Comparison of ENCODE assay signal across 13 mouse cellular contexts in genomic region chr2:137757231-137758212, GRCm38 (mm10).
A peak's percentile ranks its signal among the peaks of the same experiment; 100 is the strongest.
DNase-seq lines count a peak whose midpoint lies in the region; ATAC-seq and TF ChIP-seq lines count a peak whose summit lies in the region.
"Had no signal": no experiment of that assay in that cellular context is flagged by ENCODE, and none has a peak within 500 bp of the region (broad histone marks: within the 10 kb centered on the region; RNA-seq: fewer than 3 reads in every experiment).

No protein-coding gene starts in this region.

- no peaks in the 10 kb centered on the region for H3K4me1 ChIP-seq in kidney, postnatal 0 days (replicated peaks; ENCODE audit: insufficient read depth, low read length)
- peaks cover 19% of the 10 kb centered on the region for H3K4me1 ChIP-seq in forebrain, embryonic 13.5 days
- peaks cover 21% of the 10 kb centered on the region for H3K4me1 ChIP-seq in lung, embryonic 15.5 days
- peaks cover 23% of the 10 kb centered on the region for H3K4me1 ChIP-seq in neural tube, embryonic 13.5 days (replicated peaks)
- no peaks in the 10 kb centered on the region for H3K4me1 ChIP-seq in kidney, adult 2 months (ENCODE audit: control insufficient read depth, insufficient read depth, low read length)

- H3K4me3 ChIP-seq in kidney, postnatal 0 days (replicated peaks; ENCODE audit: low read depth, low read length), result no peak overlapping the region
- H3K4me3 ChIP-seq in forebrain, embryonic 13.5 days, result no peak overlapping the region
- H3K4me3 ChIP-seq in lung, embryonic 15.5 days, result no peak overlapping the region
- no peak overlapping the region for H3K4me3 ChIP-seq in neural tube, embryonic 13.5 days
- H3K4me3 ChIP-seq in kidney, adult 2 months (ENCODE audit: insufficient read depth, low read depth, low read length), result no peak overlapping the region
- H3K4me3 ChIP-seq: heart, adult 2 months; midbrain, embryonic 12.5 days had no signal

- H3K27ac ChIP-seq in kidney, postnatal 0 days, result no peak overlapping the region
- H3K27ac ChIP-seq in forebrain, embryonic 13.5 days, result peak overlapping the region; percentile 51; the same call in 1 of the 2 replicates
- H3K27ac ChIP-seq in lung, embryonic 15.5 days, result peak overlapping the region; percentile 65
- H3K27ac ChIP-seq in neural tube, embryonic 13.5 days (replicated peaks), result peak overlapping the region; percentile 64
- H3K27ac ChIP-seq in kidney, adult 2 months (ENCODE audit: insufficient read depth, low read depth, low read length), result no peak overlapping the region
- H3K27ac ChIP-seq: heart, adult 2 months; midbrain, embryonic 12.5 days had no signal

- no peak for TF ChIP-seq CTCF in kidney, postnatal 0 days (IDR thresholded peaks at IDR 0.05; ENCODE audit: low read depth)
- TF ChIP-seq CTCF in kidney, adult 2 months (conservative IDR thresholded peaks at IDR 0.05; ENCODE audit: insufficient read depth, insufficient read length, low read depth, low read length), result no peak

- no peak for ATAC-seq in kidney, postnatal 0 days (replicated peaks; ENCODE audit: low FRiP score, low read depth)
- ATAC-seq in forebrain, embryonic 13.5 days, result peak; percentile 71
- peak; percentile 92 for ATAC-seq in lung, embryonic 15.5 days (ENCODE audit: borderline replicate concordance, extremely low read depth, low FRiP score, low TSS enrichment)
- ATAC-seq in neural tube, embryonic 13.5 days (ENCODE audit: low read depth), result peak; percentile 53

- WGBS in kidney, postnatal 0 days, result 52% methylated on average over 13 of the region's 13 CpGs
- WGBS in forebrain, embryonic 13.5 days, result 41% methylated on average over 13 of the region's 13 CpGs
- WGBS in lung, embryonic 15.5 days, result 25% methylated on average over 13 of the region's 13 CpGs
- 29% methylated on average over 13 of the region's 13 CpGs for WGBS in neural tube, embryonic 13.5 days
- 65% methylated on average over 13 of the region's 13 CpGs for WGBS in kidney, adult 2 months

- no peak overlapping the region for H3K4me2 ChIP-seq in kidney, postnatal 0 days (ENCODE audit: low read length)
- no peak overlapping the region for H3K4me2 ChIP-seq in forebrain, embryonic 13.5 days
- H3K4me2 ChIP-seq in lung, embryonic 15.5 days, result peak overlapping the region; percentile 34
- 0 out of 2 replicates have a peak overlapping the region, but pooled peaks have one; percentile 7 for H3K4me2 ChIP-seq in neural tube, embryonic 13.5 days
- H3K4me2 ChIP-seq: midbrain, embryonic 12.5 days had no signal

- H3K9ac ChIP-seq in kidney, postnatal 0 days (ENCODE audit: low read depth, low read length), result no peak overlapping the region
- H3K9ac ChIP-seq in forebrain, embryonic 13.5 days, result no peak overlapping the region
- no peak overlapping the region for H3K9ac ChIP-seq in lung, embryonic 15.5 days
- H3K9ac ChIP-seq in neural tube, embryonic 13.5 days, result no peak overlapping the region
- H3K9ac ChIP-seq: midbrain, embryonic 12.5 days had no signal

- no peak for TF ChIP-seq POLR2A in kidney, adult 2 months (IDR thresholded peaks at IDR 0.05; ENCODE audit: low read depth, low read length)

- H3K27me3 ChIP-seq in kidney, postnatal 0 days (ENCODE audit: insufficient read depth, low read length), result no peaks in the 10 kb centered on the region
- no peaks in the 10 kb centered on the region for H3K27me3 ChIP-seq in forebrain, embryonic 13.5 days
- H3K27me3 ChIP-seq in lung, embryonic 15.5 days, result no peaks in the 10 kb centered on the region
- no peaks in the 10 kb centered on the region for H3K27me3 ChIP-seq in neural tube, embryonic 13.5 days
- H3K27me3 ChIP-seq in kidney, adult 2 months (replicated peaks; ENCODE audit: control insufficient read depth, insufficient read depth, low read length), result no peaks in the 10 kb centered on the region; the same call in 1 of the 2 replicates
- H3K27me3 ChIP-seq: midbrain, embryonic 12.5 days had no signal

- no peaks in the 10 kb centered on the region for H3K9me3 ChIP-seq in kidney, postnatal 0 days (replicated peaks; ENCODE audit: low read length)
- no peaks in the 10 kb centered on the region for H3K9me3 ChIP-seq in forebrain, embryonic 13.5 days (replicated peaks)
- H3K9me3 ChIP-seq in lung, embryonic 15.5 days, result no peaks in the 10 kb centered on the region
- H3K9me3 ChIP-seq in neural tube, embryonic 13.5 days, result no peaks in the 10 kb centered on the region
- H3K9me3 ChIP-seq: midbrain, embryonic 12.5 days had no signal

- H3K36me3 ChIP-seq in kidney, postnatal 0 days (ENCODE audit: insufficient read depth, low read length), result no peaks in the 10 kb centered on the region
- no peaks in the 10 kb centered on the region for H3K36me3 ChIP-seq in forebrain, embryonic 13.5 days (ENCODE audit: poor library complexity, severe bottlenecking)
- H3K36me3 ChIP-seq in lung, embryonic 15.5 days, result no peaks in the 10 kb centered on the region
- H3K36me3 ChIP-seq in neural tube, embryonic 13.5 days, result no peaks in the 10 kb centered on the region
- H3K36me3 ChIP-seq in kidney, adult 2 months (ENCODE audit: control insufficient read depth, insufficient read depth, low read length), result no peaks in the 10 kb centered on the region
- H3K36me3 ChIP-seq: midbrain, embryonic 12.5 days had no signal

- peak; percentile 5 for DNase-seq in kidney, postnatal 0 days (ENCODE audit: low spot score)
- DNase-seq in kidney, adult 9 months, result no peak
- DNase-seq in kidney, adult 2 months, result no peak
- DNase-seq in layer of hippocampus, adult 8-10 months (ENCODE audit: low spot score in 2 of 2), result no peak
- DNase-seq in cerebellum, adult 8-10 months, result no peak
- DNase-seq: adrenal gland, postnatal 14 days; kidney, postnatal 10 days; right cerebral cortex, postnatal 14 days had no signal

Comparison
In these comparisons a context has a peak if more than half of its experiments do, and no peak if none do; other contexts are left out.
1. H3K27ac ChIP-seq: peak in forebrain, embryonic 13.5 days (single experiment), lung, embryonic 15.5 days (single experiment) and neural tube, embryonic 13.5 days (single experiment); none in kidney, postnatal 0 days (single experiment) and kidney, adult 2 months (single experiment).
2. H3K4me2 ChIP-seq: peak in lung, embryonic 15.5 days (single experiment) and neural tube, embryonic 13.5 days (single experiment); none in kidney, postnatal 0 days (single experiment) and forebrain, embryonic 13.5 days (single experiment).